Mouse (Mus musculus): Measurements from ENCODE around the gene Klhl31.
A peak's percentile ranks its signal among the peaks of the same experiment; 100 is the strongest.

Gene Klhl31

DNA sequence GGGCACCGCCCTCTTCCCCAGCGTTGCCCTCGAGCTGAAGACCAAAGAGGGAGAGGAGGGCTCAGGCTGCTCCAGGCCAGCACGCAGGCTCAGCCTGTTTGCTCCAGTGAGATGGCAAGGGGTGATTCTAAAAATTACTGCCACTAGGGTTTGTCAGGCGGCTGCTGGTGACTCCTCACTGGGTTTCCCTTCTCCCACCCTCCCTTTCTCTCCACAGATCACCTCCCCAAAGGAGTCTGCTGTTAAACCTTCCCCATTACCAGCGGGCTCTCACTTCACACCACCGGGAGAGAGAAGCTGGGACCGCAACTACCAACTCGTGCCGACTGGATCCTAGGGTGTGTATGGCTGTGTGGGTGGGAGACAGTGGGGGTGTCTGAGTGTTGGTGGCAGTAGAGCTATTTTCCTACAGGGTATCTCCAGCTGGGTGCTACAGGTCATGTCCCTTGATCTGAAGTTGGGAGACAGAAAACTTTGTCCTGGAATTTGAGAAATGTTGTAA, at the start of gene Klhl31:
Gene Klhl31, plus strand, starts transcription at position 51 of the 502 bp plus-strand sequence.
- no peak for DNase-seq (ENCODE audit: low spot score)

DNA sequence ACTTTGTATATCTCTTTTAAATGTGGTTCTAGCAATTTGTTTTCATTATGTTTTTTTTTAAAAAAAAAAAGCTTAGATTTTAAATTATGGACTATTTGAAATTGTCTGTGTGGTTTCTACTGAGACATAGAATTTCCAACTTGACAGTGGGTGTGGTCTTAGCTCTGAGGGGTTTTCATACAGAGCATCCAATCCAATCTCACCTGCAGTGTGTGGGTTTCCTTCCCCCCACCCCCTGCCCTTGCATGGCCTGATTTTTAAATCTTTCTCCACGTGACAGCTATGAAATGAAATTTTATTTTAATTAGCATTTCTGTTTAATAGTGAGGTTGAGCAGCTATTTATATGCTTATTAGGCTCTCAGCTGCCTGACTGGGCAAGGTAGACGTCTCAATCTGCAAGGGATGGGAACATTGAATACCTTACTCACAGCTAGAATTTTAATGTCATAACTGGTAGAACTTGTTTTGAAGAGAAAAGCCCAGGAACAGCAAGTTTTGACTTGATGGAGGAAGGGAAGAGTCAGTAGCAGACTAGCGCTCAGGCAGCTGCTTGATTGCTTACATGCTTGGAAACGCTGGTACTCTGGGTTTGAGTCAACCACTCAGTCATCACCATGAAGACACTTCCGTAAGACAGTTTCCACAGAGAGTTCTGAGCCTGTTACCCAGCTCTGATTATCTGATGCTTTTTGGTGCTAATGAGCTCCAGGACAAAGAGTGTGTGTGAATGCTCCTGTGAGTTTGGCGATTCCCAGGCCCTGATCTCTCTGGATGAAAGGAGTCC, 49.3 kb upstream of the Klhl31 start:
- DNase-seq (ENCODE audit: low spot score): no peak

DNA sequence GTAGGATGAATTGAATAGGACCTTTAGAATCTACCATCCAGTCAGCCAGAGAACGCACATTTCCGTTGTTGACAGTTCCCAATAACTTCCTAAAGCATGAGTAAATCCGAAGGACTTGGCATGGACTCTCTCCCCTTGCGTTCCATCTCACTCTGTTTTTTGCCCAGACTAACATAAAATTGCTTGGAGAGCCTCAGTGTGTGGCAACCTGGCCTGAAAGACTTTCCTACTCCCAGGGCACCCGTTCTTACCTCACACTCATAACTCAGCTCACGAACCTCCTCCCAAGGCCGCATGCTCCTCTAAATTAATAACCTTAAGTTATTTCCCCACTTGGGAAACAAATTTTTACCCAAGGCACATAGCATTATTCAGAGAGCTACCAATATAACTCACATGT, 48.7 kb upstream of the Klhl31 start:
- no peak for DNase-seq (ENCODE audit: low spot score)

DNA sequence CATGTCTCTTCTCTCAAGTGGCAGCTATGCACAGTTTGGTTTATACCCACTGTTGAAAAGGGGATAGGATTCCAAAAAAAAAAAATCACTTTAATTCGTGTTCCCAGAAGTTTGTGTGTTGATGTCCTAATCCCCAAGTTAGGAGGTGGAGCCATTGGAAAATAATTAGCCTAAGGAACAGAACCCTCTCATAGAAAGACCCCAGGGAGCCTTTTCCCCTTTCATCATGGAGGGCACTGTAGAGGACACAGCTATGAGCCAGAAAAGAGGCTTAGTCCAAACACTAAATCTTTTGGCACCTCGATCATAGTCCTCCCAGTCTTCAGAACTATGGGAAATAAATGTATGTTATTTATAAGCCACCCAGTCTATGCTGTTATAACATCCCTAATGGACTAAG, 46.8 kb upstream of the Klhl31 start:
- no peak for DNase-seq (ENCODE audit: low spot score)

DNA sequence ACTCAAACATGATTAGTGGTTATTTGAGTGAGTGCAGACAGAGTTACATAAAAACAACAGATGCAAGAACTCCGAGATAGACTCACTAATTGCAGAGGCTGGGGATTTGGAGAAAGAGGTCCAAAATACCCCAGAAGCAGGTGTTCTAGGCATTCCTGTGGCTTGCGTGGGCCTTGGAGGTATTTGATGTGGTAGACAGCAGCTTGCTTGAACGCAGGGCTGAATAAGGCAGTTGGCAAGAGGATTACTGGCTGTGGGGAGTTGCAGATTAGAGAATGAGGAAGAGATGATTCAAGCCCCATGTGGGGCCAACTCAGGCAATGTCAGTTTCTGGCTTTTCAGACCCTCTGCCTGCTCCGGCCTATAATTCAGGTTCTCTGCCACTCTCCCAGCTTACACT, 43.9 kb upstream of the Klhl31 start:
- DNase-seq (ENCODE audit: low spot score): no peak

DNA sequence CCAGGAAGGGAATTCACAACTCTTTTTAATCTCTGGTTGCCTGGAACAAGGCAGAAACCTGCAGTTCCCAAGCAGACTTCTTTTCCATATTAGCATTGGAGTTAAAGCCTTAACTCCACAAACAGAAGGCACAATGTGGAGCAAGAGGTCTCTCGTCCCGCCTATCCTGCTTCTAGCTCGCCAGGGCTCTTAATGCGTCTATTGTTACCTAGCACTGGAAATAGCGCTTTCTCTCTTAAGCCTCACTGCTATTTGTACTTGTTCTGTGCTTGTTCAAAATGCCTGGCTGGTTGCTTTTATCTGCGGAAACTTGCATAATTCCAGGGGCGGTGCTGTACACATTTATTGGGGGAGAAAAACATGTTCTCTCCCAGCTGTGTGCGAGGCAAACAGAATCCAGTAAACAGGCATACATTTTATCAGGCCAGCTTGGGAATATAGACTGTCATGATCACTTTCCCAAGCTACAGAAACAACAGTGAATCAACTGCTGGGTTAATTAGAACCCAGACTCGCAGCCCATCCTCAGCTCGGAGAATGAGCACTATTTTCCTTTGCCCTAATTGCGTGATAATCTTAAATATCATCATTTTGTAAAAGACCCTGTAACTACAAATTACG, 41.2 kb upstream of the Klhl31 start:
- DNase-seq (ENCODE audit: low spot score): no peak

DNA sequence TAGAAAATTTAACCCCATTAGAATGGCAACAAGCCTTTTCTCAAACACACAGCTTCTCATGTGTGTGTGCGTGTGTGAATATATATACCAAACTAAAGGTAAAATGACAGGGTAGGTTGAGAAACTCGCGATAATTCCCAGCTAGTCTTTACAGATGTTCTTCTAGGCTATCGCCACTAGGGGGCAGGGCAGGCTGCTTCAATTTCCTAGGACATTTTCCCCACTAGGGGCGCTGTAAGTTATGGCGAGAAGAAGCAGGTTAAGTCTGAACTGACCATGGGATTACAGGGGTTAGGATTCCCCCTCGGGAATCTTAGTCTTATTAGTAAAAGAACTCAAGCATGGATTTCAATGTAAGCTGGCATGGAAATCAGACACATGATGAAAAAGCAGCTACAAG, 39.9 kb upstream of the Klhl31 start:
- DNase-seq (ENCODE audit: low spot score): peak; percentile 83

DNA sequence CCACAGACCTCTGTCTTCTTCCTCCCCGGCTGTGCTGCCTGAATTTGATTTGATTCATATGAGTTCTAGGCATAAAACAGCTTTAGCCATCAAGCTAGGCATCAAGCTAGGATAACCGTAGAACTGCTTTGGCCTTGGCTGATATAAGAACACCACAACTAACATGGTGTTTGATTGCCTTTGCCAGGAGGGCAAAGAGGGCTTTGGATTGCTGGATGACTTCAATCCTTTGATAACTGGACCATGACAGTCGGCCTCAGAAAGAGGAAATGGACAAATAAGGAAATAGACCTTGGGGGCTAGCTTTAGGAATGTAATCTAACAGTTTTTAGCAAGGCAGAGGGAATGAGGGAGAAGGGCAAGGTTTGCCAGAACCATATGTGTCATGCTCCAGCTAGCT, 37.7 kb upstream of the Klhl31 start:
- DNase-seq (ENCODE audit: low spot score): no peak

DNA sequence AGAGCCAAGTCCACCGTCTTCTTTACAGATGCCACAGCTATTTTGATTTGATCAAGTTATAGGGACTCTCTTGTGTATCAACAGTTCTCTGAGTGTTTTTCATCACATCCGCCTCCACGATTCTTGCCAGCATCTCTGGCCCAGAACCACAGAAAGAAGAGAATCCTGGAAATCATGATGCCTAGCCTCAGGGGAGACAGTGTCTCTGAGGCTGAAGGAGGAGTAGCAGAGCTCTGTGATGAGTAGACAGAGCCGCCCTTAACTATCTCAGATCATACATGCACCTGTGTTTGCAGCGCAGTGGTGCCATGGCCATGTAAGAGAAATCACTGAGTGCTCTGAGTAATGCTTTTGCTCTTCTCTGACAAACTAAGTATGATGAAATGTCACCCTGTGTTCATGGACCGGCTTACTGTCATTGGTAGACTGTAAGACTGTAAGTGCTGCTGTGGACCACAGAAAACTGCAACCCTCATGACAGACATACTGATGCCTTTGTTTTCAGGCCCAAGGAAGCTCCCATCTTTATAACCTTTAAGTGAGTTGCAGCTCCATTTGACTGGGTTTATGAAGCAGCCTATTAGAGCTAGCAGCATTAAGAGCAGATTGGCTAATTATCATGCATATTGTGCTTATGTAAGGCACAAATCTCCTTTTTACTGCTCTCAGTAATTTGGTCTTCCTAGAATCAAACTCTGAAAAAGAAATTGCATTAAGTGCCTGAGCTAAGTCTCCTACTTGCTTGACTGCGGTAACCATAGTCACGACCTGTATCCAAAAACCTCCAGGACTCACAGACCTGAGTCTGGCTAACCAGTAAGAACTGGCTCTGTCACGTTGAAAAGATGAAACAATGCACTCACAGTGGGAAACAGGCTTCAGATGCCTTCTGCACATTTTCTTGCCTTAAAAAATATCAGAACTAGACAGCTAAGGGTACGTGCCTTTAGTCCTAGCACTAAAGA, 33.7 kb upstream of the Klhl31 start:
- no peak for DNase-seq (ENCODE audit: low spot score)

DNA sequence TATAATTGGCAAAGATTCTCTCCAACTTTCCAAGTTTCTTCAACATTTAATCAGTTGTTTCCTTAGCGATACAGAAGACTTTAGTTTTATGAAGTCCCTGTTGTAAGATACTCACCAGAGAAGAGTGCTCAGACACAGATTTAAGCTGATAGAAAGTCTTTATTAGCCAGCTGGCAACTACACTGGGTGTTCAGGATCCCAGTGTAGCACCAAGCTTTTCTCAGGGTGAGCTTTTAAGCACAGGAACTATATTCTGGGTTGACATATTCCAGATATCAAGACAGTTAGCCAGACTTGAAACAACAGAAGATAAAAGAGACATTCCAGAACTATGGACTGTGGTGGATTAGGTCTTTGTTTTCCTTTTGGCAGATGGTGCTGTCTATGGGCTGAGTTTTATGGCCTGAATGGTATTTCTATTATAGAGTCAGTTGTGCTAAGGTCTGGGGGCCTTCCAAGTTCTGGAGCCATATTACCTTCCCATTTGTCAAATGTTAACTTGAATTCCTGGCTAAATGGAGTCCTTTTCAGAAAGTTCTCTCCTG, 32.3 kb upstream of the Klhl31 start:
- DNase-seq (ENCODE audit: low spot score): no peak

DNA sequence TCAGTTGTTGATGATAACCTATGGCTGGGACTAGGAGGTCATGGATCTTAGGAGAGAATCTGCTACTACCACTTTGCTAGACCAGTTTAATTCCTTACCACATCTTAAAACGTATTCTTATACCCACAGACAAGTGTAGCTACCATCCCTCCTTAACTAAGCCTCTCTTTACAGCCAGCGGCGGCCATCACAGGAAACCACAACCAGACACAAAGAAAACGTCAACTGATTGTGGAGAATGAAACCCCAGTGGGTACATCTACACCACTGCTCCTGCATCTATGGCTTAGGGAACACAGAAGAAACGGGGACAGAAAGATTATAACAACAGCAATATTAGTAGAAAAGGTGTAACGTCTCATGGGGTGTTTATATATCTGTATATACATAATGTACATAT, 29.0 kb upstream of the Klhl31 start:
- DNase-seq (ENCODE audit: low spot score): no peak

DNA sequence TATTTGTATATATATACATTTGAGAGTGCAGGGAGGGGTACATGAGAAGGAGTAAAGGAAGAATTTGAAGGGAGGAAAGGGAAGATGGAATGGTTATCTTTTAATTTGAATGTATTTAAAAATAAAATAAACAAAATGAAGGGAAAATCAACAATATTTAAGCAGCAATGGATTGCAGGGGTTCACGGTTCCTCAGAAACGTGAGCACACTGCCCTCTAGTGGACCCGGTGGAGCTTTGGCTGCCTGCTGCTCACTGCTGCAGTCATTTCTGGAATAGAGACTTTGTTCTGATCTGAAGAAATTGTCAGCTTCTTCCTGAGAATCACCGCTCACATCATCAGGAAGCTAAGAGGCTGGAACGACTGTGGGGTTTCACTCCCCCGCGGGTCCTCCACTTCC, 28.5 kb upstream of the Klhl31 start:
- no peak for DNase-seq (ENCODE audit: low spot score)

DNA sequence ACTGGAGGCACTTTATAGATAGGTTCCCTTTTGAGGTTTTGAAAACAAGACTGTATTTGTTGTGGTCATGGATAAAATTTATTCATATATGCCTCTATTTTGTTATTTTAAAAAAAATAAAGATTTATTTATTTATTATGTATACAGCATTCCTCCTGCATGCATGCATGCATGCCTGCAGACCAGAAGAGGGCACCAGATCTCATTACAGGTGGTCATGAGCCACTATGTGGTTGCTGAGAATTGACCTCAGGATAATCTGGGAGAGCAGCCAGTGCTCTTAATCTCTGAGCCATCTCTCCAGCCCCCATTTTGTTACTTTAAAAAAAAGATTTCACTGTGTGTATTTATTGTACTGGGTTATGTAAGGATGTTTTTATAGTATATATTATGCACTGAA, 25.5 kb upstream of the Klhl31 start:
- DNase-seq (ENCODE audit: low spot score): no peak

DNA sequence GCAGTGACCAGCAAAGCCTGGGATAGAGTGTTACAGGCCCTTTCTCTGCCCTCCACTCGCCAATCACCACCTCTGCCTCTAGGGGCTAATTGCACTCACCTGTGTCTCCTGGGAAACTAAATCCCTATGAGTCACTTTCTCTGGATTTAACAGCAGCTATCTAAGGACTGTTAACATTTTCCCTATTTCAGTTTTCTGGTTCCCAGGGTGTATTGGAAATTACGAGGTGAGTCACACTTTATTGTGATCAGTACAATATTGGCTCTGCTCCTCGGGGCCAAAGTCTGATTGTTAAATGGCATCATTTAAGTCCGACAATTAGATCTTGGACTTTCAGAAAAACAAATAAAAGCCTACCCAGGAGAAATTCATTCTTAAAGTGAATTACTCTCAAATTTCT, 24.0 kb upstream of the Klhl31 start:
- no peak for DNase-seq (ENCODE audit: low spot score)

DNA sequence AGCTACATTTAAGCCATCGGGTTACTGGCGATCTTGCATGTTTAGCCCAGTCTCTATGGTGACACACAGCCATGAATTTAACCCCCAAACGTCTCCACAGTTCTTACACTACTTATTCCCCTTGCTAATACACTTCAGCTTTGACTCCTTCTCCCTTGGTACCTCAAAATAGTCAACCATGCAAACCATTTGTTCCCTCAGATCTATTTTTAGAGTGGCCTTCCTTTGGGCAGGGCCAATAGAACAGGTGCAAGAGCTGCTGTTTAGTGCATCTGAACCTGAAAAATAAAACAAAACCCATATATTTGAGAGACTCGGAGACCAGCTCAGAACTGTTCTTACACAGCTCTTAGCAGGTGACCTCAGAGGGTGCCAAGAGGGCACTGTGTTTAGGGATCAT, 20.4 kb upstream of the Klhl31 start:
- DNase-seq (ENCODE audit: low spot score): no peak

DNA sequence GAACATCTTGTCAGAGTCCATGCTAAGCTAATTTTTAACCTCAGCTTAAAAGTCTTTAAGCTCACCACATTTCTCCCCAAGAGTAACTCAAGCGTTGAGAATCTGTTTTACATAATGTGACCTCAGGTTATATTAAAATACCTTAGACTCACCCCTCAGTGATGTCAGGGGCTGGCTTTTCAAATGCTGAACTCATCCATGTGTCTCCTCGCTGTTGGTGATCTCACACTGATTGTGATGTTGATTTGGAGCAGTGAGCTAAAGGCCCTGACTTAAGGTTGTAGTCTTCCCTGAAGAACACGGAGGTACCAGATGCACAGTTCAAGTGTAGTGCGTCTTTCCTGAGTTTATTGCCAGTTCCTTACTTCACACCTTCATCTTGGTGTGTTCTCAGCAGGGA, 19.5 kb upstream of the Klhl31 start:
- no peak for DNase-seq (ENCODE audit: low spot score)

DNA sequence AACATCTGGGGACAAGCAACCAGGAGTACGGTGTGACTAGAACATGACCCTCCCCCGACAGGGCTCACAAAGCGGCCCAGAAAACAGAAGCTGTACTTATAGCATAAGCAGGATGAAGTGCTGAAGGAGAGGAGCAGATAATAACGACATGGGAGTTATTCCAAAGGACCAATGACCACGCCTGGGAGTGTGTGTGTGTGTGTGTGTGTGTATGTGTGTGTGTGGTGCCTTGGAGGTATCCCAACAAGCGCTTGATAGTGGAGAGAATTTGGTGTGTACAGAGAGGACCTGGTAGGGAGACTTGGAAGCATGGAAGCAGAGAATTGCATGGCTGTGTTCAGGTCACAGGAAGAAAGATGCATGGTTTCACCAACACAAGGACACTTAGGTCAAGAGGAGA, 18.5 kb upstream of the Klhl31 start:
- no peak for DNase-seq (ENCODE audit: low spot score)

DNA sequence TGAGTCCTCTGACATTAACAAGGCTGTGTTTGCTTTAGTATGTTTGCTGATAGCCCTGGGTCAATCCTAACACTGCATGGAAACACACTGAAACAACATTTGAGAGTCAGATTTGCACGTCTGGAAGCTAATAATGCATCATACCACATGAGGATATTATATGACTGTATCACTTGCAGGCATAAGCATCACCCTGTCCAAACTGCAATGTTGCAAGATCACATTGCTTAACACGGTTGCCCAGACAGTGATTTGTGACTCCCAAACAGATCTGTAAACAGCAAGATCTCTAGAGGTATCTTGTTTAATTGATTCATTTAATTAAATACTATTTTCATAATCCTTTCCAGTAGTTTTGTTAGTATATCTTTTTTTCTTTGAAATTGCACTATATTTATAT, 17.9 kb upstream of the Klhl31 start:
- DNase-seq (ENCODE audit: low spot score): no peak

DNA sequence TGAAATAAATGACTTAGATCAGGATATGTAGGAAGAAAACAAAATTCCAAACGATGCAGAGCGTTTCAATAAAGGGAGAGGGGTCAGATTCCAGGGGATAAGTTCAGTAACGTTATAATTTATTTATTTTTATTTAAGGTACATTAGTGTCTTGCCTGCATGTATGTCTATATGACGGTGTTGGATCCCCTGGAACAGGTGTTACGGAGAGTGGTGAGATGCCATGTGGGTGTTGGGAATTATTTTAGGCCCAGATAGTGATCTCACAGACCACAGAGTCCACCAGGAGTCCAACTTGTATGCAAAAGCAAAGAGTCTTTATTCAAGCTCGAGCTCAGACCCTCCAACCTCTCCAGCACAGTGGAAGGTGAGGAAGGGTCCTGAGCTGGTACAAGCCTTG, 16.2 kb upstream of the Klhl31 start:
- DNase-seq (ENCODE audit: low spot score): no peak

DNA sequence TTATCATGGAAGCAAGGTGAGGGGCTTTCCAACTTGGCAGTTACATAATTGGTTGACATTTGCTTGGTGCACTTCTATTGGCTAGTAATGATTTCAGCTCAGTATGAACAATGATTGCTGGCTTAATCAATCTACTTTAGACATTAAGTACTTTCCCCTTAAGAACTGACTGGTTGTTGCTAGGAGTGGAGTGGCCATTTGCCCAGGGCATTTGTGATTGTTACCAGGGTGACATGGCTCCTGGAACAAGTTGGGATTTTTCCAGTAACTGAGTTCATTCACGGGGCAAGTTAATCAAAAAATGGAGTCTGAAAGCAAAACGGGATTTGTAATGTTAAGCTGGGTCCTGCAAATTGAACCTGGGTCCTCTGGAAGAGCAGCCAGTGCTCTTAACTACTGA, 15.8 kb upstream of the Klhl31 start:
- DNase-seq (ENCODE audit: low spot score): no peak

DNA sequence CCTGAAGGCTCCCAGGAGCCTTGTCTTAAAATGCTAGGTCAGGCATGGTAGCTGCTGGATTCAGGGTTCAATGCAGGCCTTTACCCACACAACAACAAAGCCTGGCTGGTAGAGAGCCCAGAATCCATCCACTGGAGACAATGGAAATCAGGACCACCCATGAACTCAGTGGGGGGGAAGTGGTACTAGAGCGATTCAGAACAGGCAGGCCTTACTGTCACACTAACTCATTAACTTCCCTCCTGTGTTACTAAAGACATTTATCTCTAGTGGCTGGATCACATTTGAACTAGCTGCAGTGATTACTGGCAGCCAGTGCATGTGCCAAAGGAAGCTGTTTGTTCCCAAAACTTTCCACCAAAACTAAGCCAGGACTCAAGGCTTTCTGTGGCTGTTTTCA, 13.4 kb upstream of the Klhl31 start:
- DNase-seq (ENCODE audit: low spot score): no peak

DNA sequence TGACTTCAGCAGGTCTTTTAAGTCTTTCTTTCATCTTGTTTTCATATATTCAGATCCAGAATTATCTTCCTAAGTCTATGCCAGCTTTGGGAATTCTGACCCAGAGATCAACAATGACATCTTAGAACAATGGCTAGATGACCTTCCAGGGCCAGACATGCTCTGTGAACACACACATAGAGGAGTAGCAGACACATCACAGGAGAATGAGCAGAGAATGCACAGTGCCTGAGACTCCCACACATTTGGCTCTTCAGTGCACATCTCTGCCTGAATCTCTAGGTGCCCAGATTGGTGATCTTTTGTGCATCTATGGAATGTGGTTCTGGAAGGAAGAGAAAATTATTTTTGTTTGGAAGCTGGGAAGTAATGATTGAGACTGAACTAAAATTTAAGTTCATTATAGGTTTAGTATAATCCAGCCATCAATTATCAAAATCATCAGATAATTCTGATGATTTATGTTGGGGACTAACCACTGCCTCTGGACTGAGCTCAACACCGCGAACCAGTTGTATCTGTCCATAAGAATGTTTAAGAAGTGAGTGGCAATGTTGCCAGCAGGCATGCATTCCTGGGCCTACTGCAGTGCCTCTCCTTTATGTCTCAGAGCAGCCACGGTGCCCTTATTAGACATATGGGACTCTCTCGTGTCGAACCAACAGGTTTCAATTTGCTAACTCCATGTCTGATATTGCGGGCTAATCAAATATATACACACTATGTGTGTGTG, 12.8 kb upstream of the Klhl31 start:
- no peak for DNase-seq (ENCODE audit: low spot score)
